In genomic region chr11:121434156-121435155, GRCm38 (mm10) we compare ENCODE assay signal across 8 mouse cellular contexts. TPM values are rescaled to one million over a fixed set of nuclear protein-coding genes. Genes with fewer than 3 reads are reported as not detected.
DNase-seq lines count a peak whose midpoint lies in the region; ATAC-seq and TF ChIP-seq lines count a peak whose summit lies in the region.

TSS of gene Fn3k (plus strand) at chr11:121434913.

- peaks cover 2% of the 10 kb centered on the region; the same call in 1 of the 2 replicates for H3K36me3 ChIP-seq in ES-E14 (ENCODE audit: control insufficient read depth, insufficient read depth, low read length, poor library complexity, severe bottlenecking)
- peaks cover 11% of the 10 kb centered on the region; the same call in 1 of the 2 replicates for H3K36me3 ChIP-seq in forebrain, postnatal 0 days (ENCODE audit: insufficient read depth)
- H3K36me3 ChIP-seq in lung, embryonic 14.5 days (ENCODE audit: insufficient read depth) = peaks cover 5% of the 10 kb centered on the region

- H3K4me2 ChIP-seq in forebrain, postnatal 0 days (ENCODE audit: low read depth) = peak within 1 kb of the TSS; percentile 75
- H3K4me2 ChIP-seq in lung, embryonic 14.5 days = peak within 1 kb of the TSS; percentile 73

- no peak for TF ChIP-seq CTCF in forebrain, postnatal 0 days (IDR thresholded peaks at IDR 0.05; ENCODE audit: low read depth)
- no peak for TF ChIP-seq CTCF in lung, embryonic 14.5 days (IDR thresholded peaks at IDR 0.05; ENCODE audit: low read depth)

- no peaks in the 10 kb centered on the region for H3K9me3 ChIP-seq in ES-E14 (ENCODE audit: control insufficient read depth, insufficient read depth, low read depth, low read length)
- no peaks in the 10 kb centered on the region for H3K9me3 ChIP-seq in forebrain, postnatal 0 days (ENCODE audit: low read length)
- H3K9me3 ChIP-seq in lung, embryonic 14.5 days (ENCODE audit: low read depth, low read length) = no peaks in the 10 kb centered on the region

- no peaks in the 10 kb centered on the region for H3K27me3 ChIP-seq in forebrain, postnatal 0 days (ENCODE audit: insufficient read depth, low read length)
- H3K27me3 ChIP-seq in lung, embryonic 14.5 days (ENCODE audit: insufficient read depth, low read length) = no peaks in the 10 kb centered on the region

- H3K4me1 ChIP-seq in ES-E14 (ENCODE audit: control insufficient read depth in 2 of 2, insufficient read depth in 2 of 2, low read length in 2 of 2, poor library complexity in 1 of 2) = no peaks in the 10 kb centered on the region
- peaks cover 8% of the 10 kb centered on the region; the same call in 1 of the 2 replicates for H3K4me1 ChIP-seq in forebrain, postnatal 0 days (ENCODE audit: insufficient read depth)
- peaks cover 4% of the 10 kb centered on the region; the same call in 1 of the 2 replicates for H3K4me1 ChIP-seq in lung, embryonic 14.5 days (ENCODE audit: insufficient read depth)

- ATAC-seq in forebrain, postnatal 0 days = peak; percentile 99
- peak; percentile 91 for ATAC-seq in lung, embryonic 14.5 days (ENCODE audit: insufficient read depth)
- peak; percentile 85 for ATAC-seq in neutrophil, adult 5-6 weeks (ENCODE audit: extremely low read depth, insufficient number of reproducible peaks, low FRiP score, poor library complexity, severe bottlenecking)

- H3K9ac ChIP-seq in ES-E14 (ENCODE audit: insufficient read depth, low read depth, low read length, poor library complexity, severe bottlenecking) = no peak within 1 kb of the TSS
- peak within 1 kb of the TSS; percentile 56 for H3K9ac ChIP-seq in forebrain, postnatal 0 days
- H3K9ac ChIP-seq in lung, embryonic 14.5 days = peak within 1 kb of the TSS; percentile 40; the same call in 1 of the 2 replicates

- 4% methylated on average over 30 of the region's 30 CpGs for WGBS in forebrain, postnatal 0 days
- WGBS in lung, embryonic 14.5 days = 7% methylated on average over 30 of the region's 30 CpGs

- in situ Hi-C loops in ES-E14 (cut with MboI; ENCODE audit: low sequenced_read_pairs in 2 of 2, unreplicated experiment in 2 of 2) = no loop called here

- peak within 1 kb of the TSS; percentile 55 to 56; a peak in 3 of 4 replicates for H3K4me3 ChIP-seq in ES-E14 (ENCODE audit: insufficient read depth in 1 of 2, low read depth in 1 of 2, low read length in 2 of 2, poor library complexity in 1 of 2, severe bottlenecking in 1 of 2)
- H3K4me3 ChIP-seq in forebrain, postnatal 0 days (ENCODE audit: low read depth, low read length) = peak within 1 kb of the TSS; percentile 32
- H3K4me3 ChIP-seq in lung, embryonic 14.5 days (ENCODE audit: low read depth, low read length) = peak within 1 kb of the TSS; percentile 38

- H3K27ac ChIP-seq in ES-E14 (ENCODE audit: insufficient read depth, low read depth, low read length, poor library complexity, severe bottlenecking) = no peak within 1 kb of the TSS
- peak within 1 kb of the TSS; percentile 79 for H3K27ac ChIP-seq in forebrain, postnatal 0 days (ENCODE audit: low read depth, low read length)
- H3K27ac ChIP-seq in lung, embryonic 14.5 days (ENCODE audit: low read depth) = peak within 1 kb of the TSS; percentile 4; the same call in 1 of the 2 replicates

- DNase-seq in ES-E14 (ENCODE audit: low read depth, low spot score) = peak; percentile 41
- peak; percentile 97 to 99 for DNase-seq in cerebellum, adult 18-20 months
- DNase-seq in forebrain, postnatal 0 days = peak; percentile 89
- peak; percentile 88 for DNase-seq in heart, postnatal 4 days
- peak; percentile 94 to 96 for DNase-seq in layer of hippocampus, adult 8-10 months (ENCODE audit: low spot score in 2 of 2)
- DNase-seq in lung, embryonic 14.5 days = peak; percentile 81
- peak; percentile 64 for DNase-seq in testis, postnatal 14 days (ENCODE audit: low spot score)

TF ChIP-seq in ES-E14, 5 proteins besides CTCF, POLR2A, EP300 and RAD21:
- TF ChIP-seq CHD2 (IDR thresholded peaks at IDR 0.05; ENCODE audit: low read depth, low read length) (no peak), MAFK (IDR thresholded peaks at IDR 0.05; ENCODE audit: insufficient read depth, low read depth, low read length) (no peak), HCFC1 (IDR thresholded peaks at IDR 0.05; ENCODE audit: borderline replicate concordance, insufficient read depth, low read length) (no peak), ZNF384 (IDR thresholded peaks at IDR 0.05; ENCODE audit: low read depth, low read length) (no peak), ZC3H11A (IDR thresholded peaks at IDR 0.05; ENCODE audit: borderline replicate concordance, low read depth, low read length) (no peak)

RNA-seq across cellular contexts. Expression of gene Fn3k, which starts in this region (rescaled TPM):
- 0.16 and 0.18 TPM in 2 replicates for total RNA-seq in ES-E14 (2012; rRNA removed)
- total RNA-seq in forebrain, postnatal 0 days (2014; rRNA removed) = 2.9 and 3.3 TPM in 2 replicates
- 2.8 and 3.1 TPM in 2 replicates for polyA plus RNA-seq in forebrain, postnatal 0 days (2015; fragmentation: Nextera tagmentation; extraction: Ambion mirVana)
- 10 to 100 TPM; 13.7 to 14.6 TPM for total RNA-seq in heart, postnatal 4 days (2021)
- 10 to 100 TPM; 40.7 to 57.9 (median 49.9) TPM for total RNA-seq in layer of hippocampus, adult 8-10 months (2022)
- polyA plus RNA-seq in lung, embryonic 14.5 days (2014; fragmentation: Nextera tagmentation; extraction: Ambion mirVana) = 0.23 and 0.33 TPM in 2 replicates
- total RNA-seq in neutrophil, adult 5-6 weeks (2017) = 0.25 TPM in 1 of 2 replicates, not detected in the other

Comparison
In these comparisons a context has a peak if more than half of its experiments do, and no peak if none do; other contexts are left out.
1. Peak in DNase-seq and H3K4me3 ChIP-seq in ES-E14; RNA of the gene not detected or under 1 TPM.
2. Peak in DNase-seq, ATAC-seq, H3K4me3 ChIP-seq, H3K27ac ChIP-seq, H3K9ac ChIP-seq and H3K4me2 ChIP-seq in lung, embryonic 14.5 days; RNA of the gene not detected or under 1 TPM.
3. Peak in ATAC-seq in neutrophil, adult 5-6 weeks; RNA of the gene not detected or under 1 TPM.
4. DNase-seq: peak in every context shown above with its lines; median percentile 98 in cerebellum, adult 18-20 months; 95 in layer of hippocampus, adult 8-10 months; 89 in forebrain, postnatal 0 days; 88 in heart, postnatal 4 days; 81 in lung, embryonic 14.5 days; 64 in testis, postnatal 14 days; 41 in ES-E14.